Mouse (Mus musculus): ENCODE data around the gene Olfr1438-ps1. TPM values are rescaled to one million over a fixed set of nuclear protein-coding genes. Genes with fewer than 3 reads are reported as not detected.
"Not testable (repeated sequence)": the region's sequence is repeated elsewhere in the genome, so short reads cannot be mapped to it uniquely, and the experiment has no call there.

The Olfr1438-ps1 gene
- not detected in 2 replicates for polyA plus RNA-seq (2014; fragmentation: Nextera tagmentation; extraction: Ambion mirVana)

GRCm38 (mm10) chr19:12335810-12336209, at the start of gene Olfr1438-ps1:
Gene Olfr1438-ps1, minus strand, starts transcription at chr19:12335910.
- no peaks in the 10 kb centered on the region for H3K36me3 ChIP-seq (ENCODE audit: control insufficient read depth, insufficient read depth, low read length)
- no peaks in the 10 kb centered on the region for H3K27me3 ChIP-seq (replicated peaks; ENCODE audit: control insufficient read depth, insufficient read depth, low read length)
- no peak within 1 kb of the TSS for H3K4me2 ChIP-seq
- ATAC-seq (replicated peaks; ENCODE audit: low FRiP score) (no peak), DNase-seq (ENCODE audit: low spot score) (no peak)
- 75% methylated on average over 3 of the region's 3 CpGs for WGBS
- H3K4me3 ChIP-seq (ENCODE audit: low read depth, low read length): no peak within 1 kb of the TSS
- H3K9ac ChIP-seq (ENCODE audit: low read depth, low read length): no peak within 1 kb of the TSS
- H3K27ac ChIP-seq (ENCODE audit: low read depth, low read length): no peak within 1 kb of the TSS
- no peaks in the 10 kb centered on the region for H3K4me1 ChIP-seq (replicated peaks; ENCODE audit: control insufficient read depth, insufficient read depth, low read length)
- no peaks in the 10 kb centered on the region for H3K9me3 ChIP-seq (ENCODE audit: control insufficient read depth, low read length)

GRCm38 (mm10) chr19:12374465-12375025, 38.8 kb upstream of the Olfr1438-ps1 start:
- no peaks in the 10 kb centered on the region for H3K4me1 ChIP-seq (replicated peaks; ENCODE audit: control insufficient read depth, insufficient read depth, low read length)
- H3K27ac ChIP-seq (ENCODE audit: low read depth, low read length): no peak overlapping the region
- no peak overlapping the region for H3K9ac ChIP-seq (ENCODE audit: low read depth, low read length)
- H3K27me3 ChIP-seq (replicated peaks; ENCODE audit: control insufficient read depth, insufficient read depth, low read length): no peaks in the 10 kb centered on the region
- no peaks in the 10 kb centered on the region for H3K36me3 ChIP-seq (ENCODE audit: control insufficient read depth, insufficient read depth, low read length)
- ATAC-seq (replicated peaks; ENCODE audit: low FRiP score) (no peak), DNase-seq (ENCODE audit: low spot score) (no peak)
- H3K9me3 ChIP-seq (ENCODE audit: control insufficient read depth, low read length): no peaks in the 10 kb centered on the region
- H3K4me2 ChIP-seq: no peak overlapping the region
- 62% methylated on average over 2 of the region's 2 CpGs for WGBS
- H3K4me3 ChIP-seq (ENCODE audit: low read depth, low read length): no peak overlapping the region

GRCm38 (mm10) chr19:12373004-12373403, 37.3 kb upstream of the Olfr1438-ps1 start:
- Histone ChIP-seq H3K9me3 (ENCODE audit: control insufficient read depth, low read length) (no peaks in the 10 kb centered on the region), H3K4me2 (no peak overlapping the region), H3K4me1 (replicated peaks; ENCODE audit: control insufficient read depth, insufficient read depth, low read length) (no peaks in the 10 kb centered on the region), H3K36me3 (ENCODE audit: control insufficient read depth, insufficient read depth, low read length) (no peaks in the 10 kb centered on the region), H3K4me3 (ENCODE audit: low read depth, low read length) (no peak overlapping the region), H3K27ac (ENCODE audit: low read depth, low read length) (no peak overlapping the region), H3K27me3 (replicated peaks; ENCODE audit: control insufficient read depth, insufficient read depth, low read length) (no peaks in the 10 kb centered on the region), H3K9ac (ENCODE audit: low read depth, low read length) (no peak overlapping the region)
- ATAC-seq (replicated peaks; ENCODE audit: low FRiP score): no peak
- 65% methylated on average over 3 of the region's 3 CpGs for WGBS
- DNase-seq (ENCODE audit: low spot score): no peak

GRCm38 (mm10) chr19:12325001-12325400, 10.7 kb downstream of the Olfr1438-ps1 start, which contains the start of gene Olfr1437:
Gene Olfr1437, minus strand, starts transcription at chr19:12325101.
- Histone ChIP-seq H3K27ac (ENCODE audit: low read depth, low read length) (no peak within 1 kb of the TSS), H3K4me2 (no peak within 1 kb of the TSS), H3K9ac (ENCODE audit: low read depth, low read length) (no peak within 1 kb of the TSS), H3K27me3 (replicated peaks; ENCODE audit: control insufficient read depth, insufficient read depth, low read length) (no peaks in the 10 kb centered on the region), H3K9me3 (ENCODE audit: control insufficient read depth, low read length) (no peaks in the 10 kb centered on the region), H3K4me3 (ENCODE audit: low read depth, low read length) (no peak within 1 kb of the TSS), H3K36me3 (ENCODE audit: control insufficient read depth, insufficient read depth, low read length) (no peaks in the 10 kb centered on the region), H3K4me1 (replicated peaks; ENCODE audit: control insufficient read depth, insufficient read depth, low read length) (no peaks in the 10 kb centered on the region)
- ATAC-seq (replicated peaks; ENCODE audit: low FRiP score): no peak
- WGBS: 75% methylated on average over 2 of the region's 2 CpGs
- no peak for DNase-seq (ENCODE audit: low spot score)

GRCm38 (mm10) chr19:12299030-12299429, 36.7 kb downstream of the Olfr1438-ps1 start, which contains the start of gene Olfr1436:
Gene Olfr1436, minus strand, starts transcription at chr19:12299130.
- WGBS: 69% methylated on average over 1 of the region's 1 CpGs
- not testable (repeated sequence) for H3K36me3 ChIP-seq (ENCODE audit: control insufficient read depth, insufficient read depth, low read length); ATAC-seq (replicated peaks; ENCODE audit: low FRiP score)

GRCm38 (mm10) chr19:12292979-12293378, 42.7 kb downstream of the Olfr1438-ps1 start:
- no peak overlapping the region for H3K4me3 ChIP-seq (ENCODE audit: low read depth, low read length)
- no peaks in the 10 kb centered on the region for H3K4me1 ChIP-seq (replicated peaks; ENCODE audit: control insufficient read depth, insufficient read depth, low read length)
- no peak overlapping the region for H3K4me2 ChIP-seq
- no peak for ATAC-seq (replicated peaks; ENCODE audit: low FRiP score)
- no peaks in the 10 kb centered on the region for H3K9me3 ChIP-seq (ENCODE audit: control insufficient read depth, low read length)
- H3K27ac ChIP-seq (ENCODE audit: low read depth, low read length): no peak overlapping the region
- H3K27me3 ChIP-seq (replicated peaks; ENCODE audit: control insufficient read depth, insufficient read depth, low read length): no peaks in the 10 kb centered on the region
- H3K36me3 ChIP-seq (ENCODE audit: control insufficient read depth, insufficient read depth, low read length): no peaks in the 10 kb centered on the region
- no peak overlapping the region for H3K9ac ChIP-seq (ENCODE audit: low read depth, low read length)
- DNase-seq (ENCODE audit: low spot score): no peak

More at GRCm38 (mm10) chr19:12299030-12299429, 36.7 kb downstream of the Olfr1438-ps1 start, which contains the start of gene Olfr1436:
- not testable (repeated sequence) for H3K4me2 ChIP-seq; DNase-seq (ENCODE audit: low spot score); H3K27ac ChIP-seq (ENCODE audit: low read depth, low read length); H3K4me3 ChIP-seq (ENCODE audit: low read depth, low read length); H3K4me1 ChIP-seq (replicated peaks; ENCODE audit: control insufficient read depth, insufficient read depth, low read length); H3K9ac ChIP-seq (ENCODE audit: low read depth, low read length); H3K9me3 ChIP-seq (ENCODE audit: control insufficient read depth, low read length); H3K27me3 ChIP-seq (replicated peaks; ENCODE audit: control insufficient read depth, insufficient read depth, low read length)

GRCm38 (mm10) chr19:12279554-12279953, 56.2 kb downstream of the Olfr1438-ps1 start, which contains the start of gene Olfr1434:
Gene Olfr1434, plus strand, starts transcription at chr19:12279854.
- no peaks in the 10 kb centered on the region for H3K27me3 ChIP-seq (replicated peaks; ENCODE audit: control insufficient read depth, insufficient read depth, low read length)
- no peak within 1 kb of the TSS for H3K9ac ChIP-seq (ENCODE audit: low read depth, low read length)
- H3K9me3 ChIP-seq (ENCODE audit: control insufficient read depth, low read length): no peaks in the 10 kb centered on the region
- no peaks in the 10 kb centered on the region for H3K36me3 ChIP-seq (ENCODE audit: control insufficient read depth, insufficient read depth, low read length)
- ATAC-seq (replicated peaks; ENCODE audit: low FRiP score) (no peak), DNase-seq (ENCODE audit: low spot score) (no peak)
- no peak within 1 kb of the TSS for H3K4me3 ChIP-seq (ENCODE audit: low read depth, low read length)
- H3K4me1 ChIP-seq (replicated peaks; ENCODE audit: control insufficient read depth, insufficient read depth, low read length): no peaks in the 10 kb centered on the region
- no peak within 1 kb of the TSS for H3K4me2 ChIP-seq
- 59% methylated on average over 2 of the region's 2 CpGs for WGBS
- no peak within 1 kb of the TSS for H3K27ac ChIP-seq (ENCODE audit: low read depth, low read length)

Other genes starting within 250 kb of the Olfr1438-ps1 start
- gene Olfr1426, start 243.9 kb downstream of the Olfr1438-ps1 start, polyA plus RNA-seq (2014; fragmentation: Nextera tagmentation; extraction: Ambion mirVana): not detected in 2 replicates
- not detected in 2 replicates for gene Olfr1427, start 232.6 kb downstream of the Olfr1438-ps1 start, polyA plus RNA-seq (2014; fragmentation: Nextera tagmentation; extraction: Ambion mirVana)
- not detected in 2 replicates for gene Olfr1428, start 220.0 kb downstream of the Olfr1438-ps1 start, polyA plus RNA-seq (2014; fragmentation: Nextera tagmentation; extraction: Ambion mirVana)
- 0.05 TPM in 1 of 2 replicates, not detected in the other for gene Olfr76, start 212.7 kb downstream of the Olfr1438-ps1 start, polyA plus RNA-seq (2014; fragmentation: Nextera tagmentation; extraction: Ambion mirVana)
- gene Olfr1555-ps1, start 165.8 kb downstream of the Olfr1438-ps1 start, polyA plus RNA-seq (2014; fragmentation: Nextera tagmentation; extraction: Ambion mirVana): not detected in 2 replicates
- gene Olfr1431, start 135.3 kb downstream of the Olfr1438-ps1 start, polyA plus RNA-seq (2014; fragmentation: Nextera tagmentation; extraction: Ambion mirVana): not detected in 2 replicates
- gene Olfr1432, start 103.3 kb downstream of the Olfr1438-ps1 start, polyA plus RNA-seq (2014; fragmentation: Nextera tagmentation; extraction: Ambion mirVana): not detected in 2 replicates
- not detected in 2 replicates for gene Olfr262, start 94.3 kb downstream of the Olfr1438-ps1 start, polyA plus RNA-seq (2014; fragmentation: Nextera tagmentation; extraction: Ambion mirVana)
- gene Olfr235, start 74.9 kb downstream of the Olfr1438-ps1 start, polyA plus RNA-seq (2014; fragmentation: Nextera tagmentation; extraction: Ambion mirVana): not detected in 2 replicates
- gene Olfr1434, start 56.1 kb downstream of the Olfr1438-ps1 start, polyA plus RNA-seq (2014; fragmentation: Nextera tagmentation; extraction: Ambion mirVana): not detected in 2 replicates
- gene Olfr1436, start 36.8 kb downstream of the Olfr1438-ps1 start, polyA plus RNA-seq (2014; fragmentation: Nextera tagmentation; extraction: Ambion mirVana): not detected in 2 replicates
- gene Olfr1437, start 10.8 kb downstream of the Olfr1438-ps1 start, polyA plus RNA-seq (2014; fragmentation: Nextera tagmentation; extraction: Ambion mirVana): not detected in 2 replicates
- gene Olfr1440, start 51.4 kb upstream of the Olfr1438-ps1 start, polyA plus RNA-seq (2014; fragmentation: Nextera tagmentation; extraction: Ambion mirVana): not detected in 2 replicates
- gene Olfr1441, start 81.5 kb upstream of the Olfr1438-ps1 start, polyA plus RNA-seq (2014; fragmentation: Nextera tagmentation; extraction: Ambion mirVana): not detected in 2 replicates
- gene Pfpl, start 92.0 kb upstream of the Olfr1438-ps1 start, polyA plus RNA-seq (2014; fragmentation: Nextera tagmentation; extraction: Ambion mirVana): not detected in 2 replicates
- 0.81 and 1.2 TPM in 2 replicates for gene Mpeg1, start 124.9 kb upstream of the Olfr1438-ps1 start, polyA plus RNA-seq (2014; fragmentation: Nextera tagmentation; extraction: Ambion mirVana)
- 3.8 and 4.9 TPM in 2 replicates for gene Dtx4, start 165.5 kb upstream of the Olfr1438-ps1 start, polyA plus RNA-seq (2014; fragmentation: Nextera tagmentation; extraction: Ambion mirVana)
- gene Fam111a, start 209.8 kb upstream of the Olfr1438-ps1 start, polyA plus RNA-seq (2014; fragmentation: Nextera tagmentation; extraction: Ambion mirVana): 44.8 and 47.7 TPM in 2 replicates